ENCODE assay signal across 8 mouse cellular contexts in genomic region chr5:147430361-147430935, GRCm38 (mm10). TPM values are rescaled to one million over a fixed set of nuclear protein-coding genes. Genes with fewer than 3 reads are reported as not detected.
A peak's percentile ranks its signal among the peaks of the same experiment; 100 is the strongest.
DNase-seq lines count a peak whose midpoint lies in the region; ATAC-seq lines count a peak whose summit lies in the region.

No protein-coding gene starts in this region.

- ATAC-seq in forebrain, embryonic 15.5 days (replicated peaks), result peak; percentile 91
- peak; percentile 30 for ATAC-seq in inflammation-experienced regulatory T-cells, adult 6 months
- ATAC-seq in limb, embryonic 15.5 days (ENCODE audit: insufficient number of reproducible peaks, low FRiP score, low TSS enrichment, low read depth), result peak; percentile 79
- ATAC-seq in midbrain, embryonic 16.5 days, result peak; percentile 86
- peak; percentile 89 for ATAC-seq in stomach, embryonic 15.5 days (ENCODE audit: insufficient read depth, low FRiP score, low read depth)

- H3K4me1 ChIP-seq in forebrain, embryonic 15.5 days, result peaks cover 41% of the 10 kb centered on the region
- H3K4me1 ChIP-seq in limb, embryonic 15.5 days, result peaks cover 36% of the 10 kb centered on the region
- H3K4me1 ChIP-seq in midbrain, embryonic 16.5 days (ENCODE audit: control insufficient read depth, insufficient read depth, low read length), result peaks cover 36% of the 10 kb centered on the region
- peaks cover 24% of the 10 kb centered on the region for H3K4me1 ChIP-seq in stomach, embryonic 15.5 days

- H3K27ac ChIP-seq in forebrain, embryonic 15.5 days (replicated peaks), result peak overlapping the region; percentile 97
- H3K27ac ChIP-seq in limb, embryonic 15.5 days, result peak overlapping the region; percentile 98
- H3K27ac ChIP-seq in midbrain, embryonic 16.5 days (ENCODE audit: low read length), result peak overlapping the region; percentile 98
- H3K27ac ChIP-seq in stomach, embryonic 15.5 days, result peak overlapping the region; percentile 99

- no peaks in the 10 kb centered on the region for H3K27me3 ChIP-seq in forebrain, embryonic 15.5 days
- no peaks in the 10 kb centered on the region for H3K27me3 ChIP-seq in limb, embryonic 15.5 days
- H3K27me3 ChIP-seq in midbrain, embryonic 16.5 days (ENCODE audit: control insufficient read depth, insufficient read depth, low read depth, low read length), result no peaks in the 10 kb centered on the region
- H3K27me3 ChIP-seq in stomach, embryonic 15.5 days (replicated peaks), result no peaks in the 10 kb centered on the region

- peak overlapping the region; percentile 97 for H3K9ac ChIP-seq in forebrain, embryonic 15.5 days (replicated peaks)
- peak overlapping the region; percentile 97 for H3K9ac ChIP-seq in limb, embryonic 15.5 days
- peak overlapping the region; percentile 96 for H3K9ac ChIP-seq in midbrain, embryonic 16.5 days (ENCODE audit: low read depth, low read length)
- peak overlapping the region; percentile 98 for H3K9ac ChIP-seq in stomach, embryonic 15.5 days

- WGBS in forebrain, embryonic 15.5 days, result 0% methylated on average over 72 of the region's 91 CpGs
- under 1% methylated on average over 50 of the region's 91 CpGs for WGBS in limb, embryonic 15.5 days
- under 1% methylated on average over 44 of the region's 91 CpGs for WGBS in midbrain, embryonic 16.5 days
- WGBS in stomach, embryonic 15.5 days, result under 1% methylated on average over 60 of the region's 91 CpGs

- peak overlapping the region; percentile 91 for H3K4me3 ChIP-seq in forebrain, embryonic 15.5 days
- H3K4me3 ChIP-seq in limb, embryonic 15.5 days, result peak overlapping the region; percentile 99
- peak overlapping the region; percentile 99 for H3K4me3 ChIP-seq in midbrain, embryonic 16.5 days (ENCODE audit: low read depth, low read length)
- H3K4me3 ChIP-seq in stomach, embryonic 15.5 days (replicated peaks), result peak overlapping the region; percentile 96

- peak overlapping the region; percentile 82 for H3K4me2 ChIP-seq in forebrain, embryonic 15.5 days (replicated peaks)
- peak overlapping the region; percentile 65 for H3K4me2 ChIP-seq in limb, embryonic 15.5 days
- H3K4me2 ChIP-seq in midbrain, embryonic 16.5 days (ENCODE audit: low read length), result peak overlapping the region; percentile 96
- H3K4me2 ChIP-seq in stomach, embryonic 15.5 days, result peak overlapping the region; percentile 75

- no peaks in the 10 kb centered on the region for H3K9me3 ChIP-seq in forebrain, embryonic 15.5 days
- H3K9me3 ChIP-seq in limb, embryonic 15.5 days, result no peaks in the 10 kb centered on the region
- no peaks in the 10 kb centered on the region for H3K9me3 ChIP-seq in midbrain, embryonic 16.5 days (replicated peaks; ENCODE audit: control insufficient read depth, low read length, poor library complexity, severe bottlenecking)
- no peaks in the 10 kb centered on the region for H3K9me3 ChIP-seq in stomach, embryonic 15.5 days

- no peaks in the 10 kb centered on the region for H3K36me3 ChIP-seq in forebrain, embryonic 15.5 days
- peaks cover 8% of the 10 kb centered on the region; the same call in 1 of the 2 replicates for H3K36me3 ChIP-seq in limb, embryonic 15.5 days
- H3K36me3 ChIP-seq in midbrain, embryonic 16.5 days (ENCODE audit: control insufficient read depth, insufficient read depth, low read length), result no peaks in the 10 kb centered on the region
- H3K36me3 ChIP-seq in stomach, embryonic 15.5 days, result 0 out of 2 replicates have a peak, but pooled peaks cover 4% of the 10 kb centered on the region

- peak; percentile 95 for DNase-seq in heart, adult 11 months
- DNase-seq in heart, adult 18-20 months, result no peak
- DNase-seq in brain, adult 2 months (ENCODE audit: low read depth, low spot score), result peak; percentile 72

RNA-seq across cellular contexts. Expression of gene Pan3, which starts 0.5 kb away (rescaled TPM):
- total RNA-seq in heart, adult 18-20 months (2021), result 10 to 100 TPM; 21.1 to 34.4 TPM
- polyA plus RNA-seq in forebrain, embryonic 15.5 days (2015; fragmentation: Nextera tagmentation; extraction: Ambion mirVana), result 67.7 and 71.9 TPM in 2 replicates
- polyA plus RNA-seq in inflammation-experienced regulatory T-cells, adult 6 months (2017; shearing (Covaris generic)), result 100 to 1,000 TPM; 147 to 215 (median 207) TPM
- 60.0 and 70.8 TPM in 2 replicates for polyA plus RNA-seq in limb, embryonic 15.5 days (2015; fragmentation: Nextera tagmentation; extraction: Ambion mirVana)
- 59.0 and 61.1 TPM in 2 replicates for polyA plus RNA-seq in midbrain, embryonic 16.5 days (2015; fragmentation: Nextera tagmentation; extraction: Ambion mirVana)
- 70.2 and 86.6 TPM in 2 replicates for polyA plus RNA-seq in stomach, embryonic 15.5 days (2015; fragmentation: Nextera tagmentation; extraction: Ambion mirVana)

RNA-seq across cellular contexts. Expression of gene Flt3, which starts 30.2 kb away (rescaled TPM):
- total RNA-seq in heart, adult 18-20 months (2021), result under 1 TPM; 0.10 to 0.62 TPM
- 0.09 and 0.19 TPM in 2 replicates for polyA plus RNA-seq in forebrain, embryonic 15.5 days (2015; fragmentation: Nextera tagmentation; extraction: Ambion mirVana)
- polyA plus RNA-seq in inflammation-experienced regulatory T-cells, adult 6 months (2017; shearing (Covaris generic)), result under 1 TPM in 1 of 3 experiments, not detected in 2; 0.38 TPM
- polyA plus RNA-seq in limb, embryonic 15.5 days (2015; fragmentation: Nextera tagmentation; extraction: Ambion mirVana), result 0.14 and 0.27 TPM in 2 replicates
- polyA plus RNA-seq in midbrain, embryonic 16.5 days (2015; fragmentation: Nextera tagmentation; extraction: Ambion mirVana), result 1.2 TPM in 2 replicates
- polyA plus RNA-seq in stomach, embryonic 15.5 days (2015; fragmentation: Nextera tagmentation; extraction: Ambion mirVana), result 0.35 and 0.52 TPM in 2 replicates

Comparison
In these comparisons a context has a peak if more than half of its experiments do, and no peak if none do; other contexts are left out.
1. DNase-seq: peak in heart, adult 11 months (single experiment) and brain, adult 2 months (single experiment); none in heart, adult 18-20 months (0 of 2).
2. ATAC-seq: peak in every context shown above with its lines; median percentile 91 in forebrain, embryonic 15.5 days; 89 in stomach, embryonic 15.5 days; 86 in midbrain, embryonic 16.5 days; 79 in limb, embryonic 15.5 days; 30 in inflammation-experienced regulatory T-cells, adult 6 months.
3. Peak in every context shown above with its lines, with median percentiles within 50 percentile points of each other: H3K27ac ChIP-seq, H3K4me2 ChIP-seq, H3K4me3 ChIP-seq and H3K9ac ChIP-seq.